Mouse (Mus musculus) thymus, adult 2 months (tissue): ENCODE data around the gene Macrod2. TPM values are rescaled to one million over a fixed set of nuclear protein-coding genes. Genes with fewer than 3 reads are reported as not detected.

Source experiments
- DNase-seq: peaks from one replicate; pipeline ENCODE4 v3.0.0; 2021
- H3K27ac ChIP-seq: fragments of 200-500 bp; 2 replicates; pipeline ENCODE4 v1.5.1; 2012; ENCODE audit warnings: low read length, control low read depth; ENCODE audit not compliant: control insufficient read depth, insufficient read depth
- H3K27me3 ChIP-seq: fragments of 200-500 bp; 2 replicates; pipeline ENCODE4 v1.6.1; 2012; ENCODE audit warnings: mild to moderate bottlenecking, low read length, moderate library complexity, mixed read lengths; ENCODE audit not compliant: control insufficient read depth, insufficient read depth
- H3K36me3 ChIP-seq: fragments of 200-500 bp; 2 replicates; pipeline ENCODE4 v1.6.1; 2012; ENCODE audit warnings: mild to moderate bottlenecking, low read length, moderate library complexity; ENCODE audit not compliant: control insufficient read depth, insufficient read depth
- H3K4me1 ChIP-seq: fragments of 200-500 bp; replicated peaks from 2 replicates; pipeline ENCODE4 v1.6.1; 2012; ENCODE audit warnings: low read length; ENCODE audit not compliant: control insufficient read depth, insufficient read depth
- H3K4me3 ChIP-seq: fragments of 200-500 bp; 2 replicates; pipeline ENCODE4 v1.5.1; 2012; ENCODE audit warnings: mild to moderate bottlenecking, low read length, control low read depth, moderate library complexity; ENCODE audit not compliant: control insufficient read depth, insufficient read depth
- CTCF ChIP-seq: fragments of 200-500 bp; IDR thresholded peaks from 2 replicates; pipeline ENCODE4 v1.5.1; 2012; ENCODE audit warnings: mild to moderate bottlenecking, control low read depth, low read length, moderate library complexity, borderline replicate concordance; ENCODE audit not compliant: control insufficient read depth, poor library complexity, insufficient read depth; ENCODE audit errors: extremely low read depth
- POLR2A ChIP-seq: fragments of 200-500 bp; IDR thresholded peaks from 2 replicates; pipeline ENCODE4 v1.6.1; 2012; ENCODE audit warnings: mild to moderate bottlenecking, low read length, control low read depth, moderate library complexity; ENCODE audit not compliant: control insufficient read depth, poor library complexity, insufficient read depth; ENCODE audit errors: extremely low read depth
- WGBS: fragments of 180-500 bp; shearing (Covaris S2); methylation state at CpG from one replicate; pipeline ENCODE4 v1.1.7; 2018; 5-methylcytosine and 5-hydroxymethylcytosine counted together
- polyA plus RNA-seq: library from polyadenylated mRNA; depleted of rRNA; stranded (reverse); fragments of >200 nt; gene quantifications from 2 replicates; pipeline ENCODE4 v1.2.3, GENCODE M21; 2012

Gene Macrod2
- polyA plus RNA-seq, 1 experiment: 2.3 TPM

DNA sequence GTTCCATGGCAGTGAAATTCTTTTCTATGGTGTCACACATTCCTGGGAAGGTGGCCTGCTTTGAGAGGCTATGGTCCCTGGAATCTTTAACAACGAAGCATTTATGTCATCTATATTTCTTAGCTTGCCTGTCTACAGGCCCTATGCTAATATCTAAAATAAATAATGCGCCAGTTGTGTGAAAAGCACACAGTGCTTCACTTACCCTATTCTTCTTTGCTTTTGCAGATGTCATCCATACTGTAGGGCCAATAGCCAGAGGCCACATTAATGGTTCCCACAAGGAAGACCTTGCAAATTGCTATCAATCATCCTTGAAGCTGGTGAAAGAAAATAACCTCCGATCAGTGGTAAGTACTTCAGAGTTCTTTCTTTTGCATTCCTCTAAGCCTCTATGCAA is 1119.9 kb downstream of the Macrod2 start:
- Histone ChIP-seq H3K27ac (no peak overlapping the region), H3K4me1 (no peaks in the 10 kb centered on the region), H3K36me3 (no peaks in the 10 kb centered on the region), H3K4me3 (no peak overlapping the region), H3K27me3 (no peaks in the 10 kb centered on the region)
- WGBS: 87% methylated on average over 3 of the region's 3 CpGs
- no peak for DNase-seq
- TF ChIP-seq CTCF (no peak), POLR2A (no peak)

DNA sequence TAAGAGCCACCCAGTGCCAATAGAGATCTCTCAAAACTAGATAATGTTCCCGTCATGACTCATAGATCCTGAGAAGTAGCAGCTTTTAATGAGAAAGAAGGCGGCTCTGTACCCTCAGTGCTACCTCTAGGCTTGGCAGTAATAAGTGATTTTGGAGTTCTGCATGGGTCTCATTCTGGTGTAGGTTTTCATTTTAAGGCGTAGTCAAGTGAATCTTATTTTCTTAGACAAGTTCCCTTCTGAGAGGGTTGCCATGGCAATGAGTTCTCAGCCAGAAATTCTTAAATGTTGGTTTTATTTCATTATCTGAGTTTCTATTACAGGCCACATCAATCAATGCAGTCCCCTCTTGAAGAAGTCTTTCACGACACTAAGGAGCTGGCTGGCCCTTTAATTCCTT is 1127.0 kb downstream of the Macrod2 start:
- Histone ChIP-seq H3K36me3 (no peaks in the 10 kb centered on the region), H3K4me3 (no peak overlapping the region), H3K27me3 (no peaks in the 10 kb centered on the region), H3K27ac (no peak overlapping the region), H3K4me1 (no peaks in the 10 kb centered on the region)
- WGBS: 87% methylated on average over 4 of the region's 4 CpGs
- TF ChIP-seq POLR2A (no peak), CTCF (no peak)
- no peak for DNase-seq

DNA sequence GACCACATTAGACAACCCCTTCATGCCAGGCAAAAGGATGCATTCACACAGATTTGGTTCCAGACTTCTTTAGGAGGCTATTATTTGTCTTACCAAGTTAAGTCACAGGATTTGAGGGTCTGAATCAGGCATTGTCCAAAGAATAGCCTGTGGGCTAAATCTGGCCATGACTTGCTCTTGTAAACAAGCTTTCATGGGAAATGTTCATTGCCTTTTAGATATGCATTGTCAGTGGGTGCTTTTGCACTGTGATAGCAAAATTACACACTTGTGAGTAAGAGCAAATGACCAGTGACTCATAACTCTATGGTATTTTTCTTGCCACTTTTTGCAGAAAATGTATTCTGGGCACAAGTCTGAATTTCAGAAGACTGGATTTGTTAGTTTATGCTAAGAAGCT is 1150.8 kb downstream of the Macrod2 start:
- Histone ChIP-seq H3K4me3 (no peak overlapping the region), H3K4me1 (no peaks in the 10 kb centered on the region), H3K27ac (no peak overlapping the region), H3K27me3 (no peaks in the 10 kb centered on the region), H3K36me3 (no peaks in the 10 kb centered on the region)
- DNase-seq: no peak
- no peak for TF ChIP-seq POLR2A
- TF ChIP-seq CTCF: no peak

DNA sequence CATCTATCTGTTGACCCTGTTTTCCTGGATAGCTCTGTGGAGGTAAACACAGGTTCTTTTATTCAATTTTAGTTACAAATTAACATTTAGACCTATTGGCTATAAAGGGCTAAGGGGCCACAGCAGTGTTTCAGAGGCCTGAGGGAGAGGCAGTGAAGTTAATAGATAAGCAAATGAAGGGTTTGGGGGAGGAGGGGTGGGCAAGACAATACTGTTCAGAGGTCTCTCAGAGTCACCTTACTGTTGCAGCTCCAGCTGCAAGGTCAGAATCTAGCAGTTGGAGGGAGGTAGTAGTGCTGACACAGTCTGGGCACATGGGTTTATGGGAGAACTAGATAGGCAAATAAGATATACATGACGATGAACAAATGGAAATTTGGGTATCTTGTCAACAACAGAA is 1156.6 kb downstream of the Macrod2 start:
- TF ChIP-seq POLR2A (no peak), CTCF (no peak)
- 97% methylated on average over 1 of the region's 1 CpGs for WGBS
- Histone ChIP-seq H3K27ac (no peak overlapping the region), H3K27me3 (no peaks in the 10 kb centered on the region), H3K4me1 (no peaks in the 10 kb centered on the region), H3K36me3 (no peaks in the 10 kb centered on the region), H3K4me3 (no peak overlapping the region)
- DNase-seq: no peak

GRCm38 (mm10) chr2:141556747-141557146 is 1161.6 kb downstream of the Macrod2 start:
- no peak overlapping the region for H3K27ac ChIP-seq
- H3K27me3 ChIP-seq: no peaks in the 10 kb centered on the region
- TF ChIP-seq POLR2A (no peak), CTCF (no peak)
- H3K4me1 ChIP-seq: no peaks in the 10 kb centered on the region
- H3K4me3 ChIP-seq: no peak overlapping the region
- no peak for DNase-seq
- no peaks in the 10 kb centered on the region for H3K36me3 ChIP-seq
- 72% methylated on average over 2 of the region's 2 CpGs for WGBS

DNA sequence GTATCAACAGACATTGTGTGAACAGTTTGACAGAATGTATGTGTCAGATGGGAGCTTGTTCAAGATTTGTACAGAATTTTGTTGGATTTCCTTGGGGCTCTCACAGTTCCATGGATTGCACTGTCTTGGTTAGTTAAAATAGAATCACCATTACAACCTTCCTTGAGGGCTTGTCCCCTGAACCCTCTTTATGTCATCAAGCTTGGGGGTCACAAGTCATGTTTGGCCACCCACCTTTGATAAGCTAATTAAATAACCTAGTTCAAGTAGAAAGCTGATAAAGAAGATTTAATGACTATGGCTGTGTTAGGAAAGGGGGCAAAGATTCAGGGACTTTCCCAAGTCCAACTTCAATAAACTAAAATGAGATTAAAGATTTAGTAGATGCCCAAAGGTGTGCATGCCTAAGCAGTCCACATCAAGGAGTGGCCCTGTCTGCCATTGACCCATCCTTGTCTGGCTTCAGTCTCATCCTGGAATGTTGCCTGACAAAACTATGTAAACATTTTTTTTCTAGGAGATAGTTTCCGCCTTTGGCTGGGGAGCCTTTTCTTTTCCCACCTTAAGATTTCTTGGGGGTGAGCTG is 1163.2 kb downstream of the Macrod2 start:
- TF ChIP-seq POLR2A: no peak
- TF ChIP-seq CTCF: no peak
- Histone ChIP-seq H3K27ac (no peak overlapping the region), H3K27me3 (no peaks in the 10 kb centered on the region), H3K4me1 (no peaks in the 10 kb centered on the region), H3K36me3 (no peaks in the 10 kb centered on the region), H3K4me3 (no peak overlapping the region)
- 94% methylated on average over 1 of the region's 1 CpGs for WGBS
- no peak for DNase-seq

GRCm38 (mm10) chr2:141565986-141566385 is 1170.9 kb downstream of the Macrod2 start:
- Histone ChIP-seq H3K4me1 (no peaks in the 10 kb centered on the region), H3K27me3 (no peaks in the 10 kb centered on the region), H3K4me3 (no peak overlapping the region), H3K36me3 (no peaks in the 10 kb centered on the region), H3K27ac (no peak overlapping the region)
- TF ChIP-seq CTCF: no peak
- TF ChIP-seq POLR2A: no peak
- 55% methylated on average over 3 of the region's 3 CpGs for WGBS
- DNase-seq: no peak
